Mouse (Mus musculus) heart, adult 18-20 months (tissue): ENCODE measurements around the gene Snai1. TPM values are rescaled to one million over a fixed set of nuclear protein-coding genes. Genes with fewer than 3 reads are reported as not detected.

Experiments used
- DNase-seq, 2 experiments: peaks; one replicate each; pipeline ENCODE4 v3.0.0; 2021 to 2022; ENCODE audit warnings: mixed read lengths in 1 of 2
- long read RNA-seq, 2 experiments: library from polyadenylated mRNA; stranded (forward); transcript quantifications; one replicate each; pipeline ENCODE4 v2.0.0; 2021
- total RNA-seq, 2 experiments: library from RNA; stranded (reverse); gene quantifications; 2 replicates each; pipeline ENCODE4 v1.2.3; 2021

Gene Snai1
- total RNA-seq = 1 to 10 TPM; 1.2 to 2.1 TPM
- long read RNA-seq, experiment 1 = 0 reads
- long read RNA-seq, experiment 2, partial matches to known transcripts = 0 of 1 reads
- long read RNA-seq, experiment 2, other reads (novel, unspliced or antisense) = 0 of 1 reads

- DNase-seq = peak; percentile 90 to 96
Observed at GRCm38 (mm10) chr2:167537476-167538297, at the start of gene Snai1. Gene Snai1 (plus strand): TSS chr2:167538195.

DNA sequence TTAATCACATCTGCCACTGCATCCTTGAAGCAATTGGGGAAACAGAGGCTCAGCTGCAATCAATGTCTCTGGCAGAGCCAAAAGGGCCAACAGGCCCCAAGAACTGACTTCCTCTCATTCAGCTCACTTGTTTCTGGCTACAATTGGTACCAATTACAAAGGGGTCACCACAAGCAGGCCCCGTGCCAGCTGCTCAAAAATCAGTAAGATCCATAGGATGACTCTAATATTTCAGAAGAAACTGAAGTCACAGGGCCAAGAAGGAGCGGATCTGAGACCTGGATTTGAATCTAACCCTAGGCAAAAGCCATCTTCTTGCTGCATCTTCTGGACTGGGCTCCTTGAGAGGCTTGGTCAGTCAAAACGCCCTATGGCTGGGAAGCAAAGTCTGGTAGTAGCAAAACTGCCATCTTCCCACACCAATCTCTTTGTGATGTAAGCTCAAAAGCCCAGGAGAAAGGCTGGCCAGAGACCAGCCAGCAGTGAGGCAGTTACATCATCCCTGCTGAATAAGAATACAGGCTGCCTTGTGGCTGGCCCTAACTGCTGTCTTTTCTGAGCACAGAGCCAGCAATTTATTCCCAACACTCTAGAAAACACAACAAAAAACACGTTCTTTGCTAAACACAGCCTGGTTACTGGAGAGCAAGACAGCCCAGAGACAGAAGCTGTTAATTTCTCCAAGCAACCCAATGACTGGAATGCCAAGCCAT lies 47.0 kb upstream of the Snai1 start:
- no peak for DNase-seq

GRCm38 (mm10) chr2:167491757-167492708 lies 46.0 kb upstream of the Snai1 start, which contains the start of gene Rnf114:
Gene Rnf114 (plus strand): TSS chr2:167492645.
- no peak for DNase-seq

GRCm38 (mm10) chr2:167492713-167493636 lies 45.0 kb upstream of the Snai1 start, which contains the start of gene Spata2:
Gene Spata2 (minus strand): TSS chr2:167492887.
- DNase-seq = peak; percentile 96 to 98

- DNase-seq = no peak
Observed at GRCm38 (mm10) chr2:167496437-167496836, 41.6 kb upstream of the Snai1 start.

DNA sequence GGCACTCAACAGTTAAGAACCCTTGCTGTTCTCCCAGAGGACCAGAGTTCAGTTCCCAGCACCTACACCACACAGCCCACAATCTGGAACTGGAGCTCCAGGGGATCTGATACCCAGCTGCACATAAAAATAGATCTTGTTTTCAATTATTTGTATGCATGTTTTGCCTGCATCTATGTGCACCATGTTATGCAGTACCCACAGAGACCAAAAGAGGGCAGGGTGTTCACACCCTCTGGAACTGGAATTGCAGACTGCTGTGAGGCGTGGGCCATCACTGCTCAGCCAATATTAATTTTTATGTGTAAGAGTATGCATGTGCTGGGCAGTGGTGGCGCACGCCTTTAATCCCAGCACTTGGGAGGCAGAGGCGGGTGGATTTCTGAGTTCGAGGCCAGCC lies 40.7 kb upstream of the Snai1 start:
- peak in 1 of 2 experiments; percentile 73 for DNase-seq

DNA sequence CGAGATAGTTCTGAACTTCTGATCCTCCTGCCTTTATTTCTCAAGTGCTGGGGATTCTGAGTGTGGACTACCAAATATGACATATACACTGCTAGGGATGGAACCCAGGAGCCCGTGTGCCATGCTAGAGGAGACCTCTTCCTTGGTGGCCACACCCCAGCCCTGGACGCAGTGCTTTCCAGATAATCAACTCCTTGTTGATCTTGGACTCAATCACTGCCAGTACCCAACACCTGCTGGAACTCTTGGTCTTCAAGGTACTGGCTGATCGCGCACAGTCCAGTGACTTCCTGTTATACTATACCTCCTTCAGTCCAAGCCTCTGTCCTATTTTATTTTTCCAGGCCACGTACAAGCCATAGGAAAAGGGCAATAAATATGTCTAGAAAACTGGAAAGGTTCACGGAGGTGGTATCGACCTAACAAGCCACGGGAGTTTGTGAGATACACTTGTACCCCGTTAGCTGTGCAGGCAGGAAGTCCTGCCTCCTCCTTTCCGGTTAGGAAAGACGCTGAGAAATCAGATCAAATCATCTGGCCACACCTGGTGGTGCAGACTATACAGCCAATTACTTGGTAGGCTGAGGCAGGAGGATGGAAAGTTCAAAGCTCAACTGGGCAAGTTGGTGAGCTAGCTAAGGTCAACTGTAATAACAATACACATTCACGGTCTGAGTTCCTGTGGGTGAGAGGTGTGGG lies 35.3 kb upstream of the Snai1 start:
- no peak for DNase-seq

DNA sequence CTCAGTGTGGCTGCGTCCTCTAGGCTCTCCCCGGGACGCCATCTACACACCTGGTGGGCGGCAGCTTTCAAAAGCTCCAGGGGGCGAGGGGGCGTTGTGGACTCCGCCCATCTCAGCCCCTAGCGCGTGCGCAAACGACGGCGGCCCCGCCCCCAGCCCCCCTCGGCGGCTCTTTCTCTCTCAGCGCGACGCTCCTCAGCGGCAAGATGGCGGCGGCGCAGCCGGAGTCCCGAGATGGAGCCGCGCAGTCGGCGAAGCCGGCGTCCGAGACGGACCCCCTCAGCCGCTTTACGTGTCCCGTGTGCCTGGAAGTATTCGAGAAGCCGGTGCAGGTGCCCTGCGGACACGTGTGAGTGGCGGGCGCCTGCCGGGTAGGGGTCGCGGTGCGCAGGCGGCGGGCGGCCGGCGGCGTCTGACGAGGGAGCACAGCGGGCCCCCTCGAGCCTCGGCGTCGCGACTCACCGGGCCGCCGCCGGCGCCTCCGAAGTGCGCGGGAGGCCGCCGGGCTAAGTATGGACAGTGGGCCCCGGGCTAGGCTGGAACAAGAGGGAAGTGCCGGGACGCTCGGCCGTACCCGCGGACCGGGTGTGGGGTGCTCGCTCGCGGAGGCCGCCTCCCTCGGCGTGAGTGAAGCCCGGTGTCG lies 34.6 kb upstream of the Snai1 start:
- peak; percentile 89 to 93 for DNase-seq

GRCm38 (mm10) chr2:167503896-167504349 lies 34.1 kb upstream of the Snai1 start:
- DNase-seq = peak; percentile 67 to 75

- no peak for DNase-seq
Observed at GRCm38 (mm10) chr2:167505127-167505526, 32.9 kb upstream of the Snai1 start.

- DNase-seq = no peak
Observed at GRCm38 (mm10) chr2:167506546-167507260, 31.3 kb upstream of the Snai1 start.

DNA sequence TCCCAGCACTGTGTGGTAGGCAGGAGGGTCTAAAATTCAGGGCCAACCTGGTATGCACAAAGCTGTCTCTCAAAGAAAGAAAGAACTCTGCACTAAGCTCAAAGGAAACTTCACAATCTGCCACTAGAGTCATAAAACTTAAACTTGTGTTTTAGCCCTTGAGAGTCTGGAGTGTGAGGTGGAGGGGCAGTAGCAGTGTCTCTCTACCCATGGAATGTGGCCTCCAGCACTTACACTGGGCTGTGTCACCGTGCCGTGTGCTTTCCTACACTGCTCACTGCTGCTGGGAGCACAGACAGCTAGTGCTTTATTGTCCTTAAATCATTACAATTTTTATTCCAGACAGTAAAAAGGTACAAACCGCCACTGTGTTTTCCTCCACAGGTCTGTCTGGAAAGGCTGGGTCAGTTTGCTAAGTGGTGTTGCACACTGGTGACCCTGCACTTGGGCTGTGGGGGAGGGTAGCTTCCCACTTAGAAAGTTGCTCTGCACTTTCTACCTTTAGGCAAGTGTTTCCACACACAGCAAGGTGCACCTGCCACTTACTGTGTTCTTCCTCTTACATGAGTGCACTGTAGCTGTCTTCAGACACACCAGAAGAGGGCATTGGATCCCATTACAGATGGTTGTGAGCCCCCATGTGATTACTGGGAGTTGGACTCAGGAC lies 30.1 kb upstream of the Snai1 start:
- DNase-seq = no peak

DNA sequence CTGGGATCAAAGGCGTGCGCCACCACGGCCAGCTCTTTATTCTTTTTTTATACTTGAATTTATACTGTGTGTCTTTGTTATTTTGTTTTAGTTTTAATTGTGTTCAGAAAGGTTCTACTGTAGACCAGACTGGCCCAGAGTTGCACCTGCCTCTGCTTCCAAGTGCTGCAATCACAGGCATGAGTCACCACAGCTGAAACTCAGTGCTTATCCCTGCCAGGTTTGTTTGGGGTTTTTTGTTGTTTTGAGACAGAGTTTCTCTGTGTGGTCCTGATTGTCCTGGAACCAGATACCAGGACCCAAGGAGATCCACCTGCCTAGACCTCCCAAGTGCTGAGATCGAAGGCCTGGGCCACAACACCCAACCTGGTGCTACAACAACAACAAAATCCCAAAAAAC lies 29.4 kb upstream of the Snai1 start:
- no peak for DNase-seq

DNA sequence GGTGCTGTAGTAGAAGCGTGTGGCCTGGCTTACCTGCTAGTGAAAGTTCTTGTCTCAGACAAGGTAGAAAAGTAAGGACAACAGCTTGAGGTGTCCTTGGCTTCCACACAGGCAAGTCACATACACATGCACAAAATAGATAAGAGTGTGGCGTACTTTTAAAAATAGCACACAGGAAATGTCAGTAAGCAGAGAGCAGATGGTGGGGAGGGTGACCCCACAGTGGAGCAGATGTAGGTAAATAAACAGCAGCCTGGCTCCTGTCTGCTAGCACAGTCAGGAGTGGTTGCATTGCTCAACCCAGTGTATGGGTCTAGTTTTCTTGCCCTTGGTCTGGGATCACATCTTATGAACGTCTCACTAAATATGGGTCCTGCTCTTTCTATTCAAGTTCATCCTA lies 27.5 kb upstream of the Snai1 start:
- peak; percentile 49 to 65 for DNase-seq

DNA sequence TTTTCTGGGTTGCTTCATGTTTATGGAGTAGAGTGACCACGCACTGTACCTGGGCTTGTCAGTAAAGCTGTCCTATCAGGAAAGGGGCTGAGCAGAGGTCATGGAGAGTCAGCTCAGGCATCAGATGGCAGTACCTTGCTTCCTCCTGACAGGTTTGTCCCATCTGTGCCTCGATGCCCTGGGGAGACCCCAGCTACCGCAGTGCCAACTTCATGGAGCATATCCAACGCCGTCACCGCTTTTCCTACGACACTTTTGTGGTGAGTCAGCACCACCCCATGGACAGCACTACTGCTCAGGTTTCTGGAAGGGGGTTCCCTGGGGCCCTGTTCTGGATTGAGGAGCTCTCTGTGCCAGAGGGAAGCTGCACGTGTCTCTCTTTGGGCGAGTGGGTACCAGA lies 25.6 kb upstream of the Snai1 start:
- no peak for DNase-seq

GRCm38 (mm10) chr2:167512970-167513369 lies 25.0 kb upstream of the Snai1 start:
- no peak for DNase-seq

- DNase-seq = no peak
Observed at GRCm38 (mm10) chr2:167514641-167515040, 23.4 kb upstream of the Snai1 start.

DNA sequence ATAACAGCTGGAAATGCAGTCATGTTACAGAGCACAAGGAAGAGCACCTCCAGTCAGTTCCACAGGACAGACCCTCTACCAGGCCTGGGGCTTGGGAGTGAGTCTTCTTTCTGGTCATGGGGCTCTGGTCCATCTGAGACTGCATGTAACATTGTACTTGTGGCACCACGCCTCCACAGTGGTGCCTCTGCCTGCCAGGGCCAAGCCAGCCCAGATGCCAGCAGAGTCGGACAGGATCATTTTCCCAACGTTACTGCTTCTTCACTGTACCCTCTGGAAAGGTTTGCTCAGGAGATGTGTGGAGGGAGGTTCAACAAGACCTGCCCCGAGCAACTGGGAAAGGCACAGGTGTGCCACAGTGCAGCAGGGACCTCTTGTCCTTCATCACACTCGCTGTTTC lies 22.3 kb upstream of the Snai1 start:
- DNase-seq = no peak
